Mouse (Mus musculus) T-helper 17 cell (primary cell): ENCODE data around the gene Aldh3b2.

ENCODE experiments used
- in situ Hi-C, 2 experiments: fragments of 300-600 bp; cut with MboI, MseI; formaldehyde crosslinking; loops; 1 replicate in 1 of 2; 2 replicates in 1 of 2; pipeline ENCODE4 v1.15.1; 2025; ENCODE audit warnings: high pct_unique_total_duplicates in 2 of 2

Aldh3b2 gene

GRCm38 (mm10) chr19:3986334-3986733 lies 14.2 kb downstream of the Aldh3b2 start, which contains the start of gene Acy3:
Gene Acy3, plus strand, starts transcription at chr19:3986570.
- in situ Hi-C loops, result no loop called here

DNA sequence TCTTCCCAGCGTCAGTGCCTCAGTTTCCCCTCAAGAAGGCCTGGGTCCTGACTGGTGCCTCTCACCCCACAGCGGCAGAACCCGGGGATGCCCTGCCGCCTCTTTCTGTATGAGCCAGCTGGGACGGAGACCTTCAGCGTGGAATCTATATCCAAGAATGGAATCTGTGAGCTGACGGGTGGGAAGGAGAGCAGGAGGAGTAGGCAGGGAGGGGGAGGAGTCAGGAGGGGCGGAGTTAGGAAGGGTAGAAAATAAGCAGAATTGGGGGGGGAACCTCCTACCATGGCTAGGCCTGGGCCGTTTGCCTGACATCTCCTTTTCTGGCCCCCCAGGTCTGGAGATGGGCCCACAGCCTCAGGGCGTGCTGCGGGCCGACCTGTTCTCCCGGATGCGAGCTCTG lies 15.9 kb downstream of the Aldh3b2 start:
- in situ Hi-C loops, result no loop called here

GRCm38 (mm10) chr19:3988750-3989149 lies 16.6 kb downstream of the Aldh3b2 start:
- in situ Hi-C loops, result no loop called here

DNA sequence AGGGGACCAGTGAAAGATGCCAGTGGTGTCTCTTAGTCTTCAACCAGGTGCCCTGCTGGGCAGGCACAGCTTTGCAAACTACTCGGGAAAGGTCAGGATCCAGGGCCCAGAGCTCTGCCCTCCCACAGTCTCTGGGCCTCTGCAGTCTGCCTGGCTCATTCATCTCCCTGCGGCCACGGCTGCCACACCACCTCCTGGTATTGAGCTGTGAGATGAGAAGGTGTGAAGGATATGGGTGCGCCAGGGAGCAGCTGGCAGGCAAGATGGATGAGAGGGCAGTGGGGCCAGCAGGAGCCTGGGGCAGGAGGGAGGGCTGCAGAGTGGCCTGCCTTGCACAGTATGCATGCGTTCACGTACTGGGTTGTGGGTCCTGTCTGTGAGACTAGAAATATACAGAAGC lies 18.7 kb downstream of the Aldh3b2 start:
- in situ Hi-C loops, result loop anchor here in 1 of 2 experiments (5.0 kb wide), 1 partner anchor 51 kb away; no protein-coding TSS in a partner anchor

- in situ Hi-C loops, result loop anchor here in 1 of 2 experiments (5.0 kb wide), 1 partner anchor 51 kb away; no protein-coding TSS in a partner anchor
Measured at GRCm38 (mm10) chr19:3991562-3991961, 19.4 kb downstream of the Aldh3b2 start.

GRCm38 (mm10) chr19:3991966-3992365 lies 19.8 kb downstream of the Aldh3b2 start:
- in situ Hi-C loops, result loop anchor here in 1 of 2 experiments (5.0 kb wide), 1 partner anchor 50 kb away; no protein-coding TSS in a partner anchor

- in situ Hi-C loops, result loop anchor here in 1 of 2 experiments (5.0 kb wide), 1 partner anchor 50 kb away; no protein-coding TSS in a partner anchor
Measured at GRCm38 (mm10) chr19:3992416-3992815, 20.3 kb downstream of the Aldh3b2 start, which contains the start of gene Tbx10. Gene Tbx10, plus strand, starts transcription at chr19:3992752.

DNA sequence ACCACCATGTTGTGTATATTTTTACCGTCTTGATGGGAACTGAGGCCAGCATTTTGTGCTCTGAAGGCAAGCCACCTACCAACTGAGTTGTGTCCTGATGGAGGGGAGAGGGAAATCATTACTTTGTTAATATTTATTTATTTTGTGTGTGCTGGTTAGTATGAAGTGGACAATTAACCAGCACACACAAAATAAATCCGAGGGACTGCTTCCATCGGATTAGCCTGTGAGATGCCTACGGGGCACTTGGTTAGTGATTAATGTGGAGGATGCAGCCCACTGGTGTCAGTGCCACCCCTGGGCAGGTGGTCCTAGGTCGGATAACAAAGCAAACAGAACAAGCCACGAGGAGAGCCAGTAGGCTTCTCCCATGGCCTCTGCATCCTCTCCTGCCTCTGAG lies 22.8 kb downstream of the Aldh3b2 start:
- in situ Hi-C loops, result loop anchor here in 1 of 2 experiments (5.0 kb wide), 1 partner anchor 47 kb away; no protein-coding TSS in a partner anchor

DNA sequence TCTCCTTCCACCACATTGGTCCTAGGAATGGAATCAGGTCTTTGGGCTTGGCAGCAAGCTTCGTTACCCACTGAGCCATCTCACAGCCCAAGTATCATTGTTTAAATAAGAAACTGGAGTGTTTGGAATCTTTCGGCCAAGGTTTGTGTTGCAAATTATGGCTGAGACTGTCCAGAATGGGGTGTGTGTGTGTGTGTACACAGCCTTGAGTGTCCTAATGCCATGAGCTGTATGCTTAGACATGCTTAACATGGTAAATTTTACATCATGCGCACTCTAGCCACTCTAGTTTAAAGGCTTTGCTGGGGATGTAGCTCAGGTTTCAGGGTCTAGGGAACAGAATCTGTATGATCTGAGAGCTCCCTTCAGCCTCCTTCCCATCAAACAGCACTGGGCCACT lies 23.4 kb downstream of the Aldh3b2 start:
- in situ Hi-C loops, result no loop called here

GRCm38 (mm10) chr19:3996106-3996505 lies 24.0 kb downstream of the Aldh3b2 start:
- in situ Hi-C loops, result no loop called here

- in situ Hi-C loops, result no loop called here
Measured at GRCm38 (mm10) chr19:3996747-3997146, 24.6 kb downstream of the Aldh3b2 start.

DNA sequence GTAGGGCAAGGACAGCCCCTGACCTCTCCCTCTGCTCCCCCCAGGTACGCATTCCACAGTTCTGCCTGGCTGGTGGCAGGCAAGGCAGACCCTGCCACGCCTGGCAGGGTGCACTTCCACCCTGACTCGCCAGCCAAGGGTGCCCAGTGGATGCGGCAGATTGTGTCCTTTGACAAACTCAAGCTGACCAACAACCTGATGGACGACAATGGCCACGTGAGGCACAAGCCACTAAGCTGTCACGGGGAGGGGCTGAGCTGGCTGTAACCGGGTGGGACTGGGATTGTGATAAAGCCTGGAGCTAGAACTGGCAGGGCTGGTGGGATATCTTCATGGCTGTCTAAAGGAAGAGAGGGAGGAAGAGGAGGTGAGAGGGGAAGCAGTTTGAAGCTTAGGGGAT lies 25.1 kb downstream of the Aldh3b2 start:
- in situ Hi-C loops, result no loop called here

DNA sequence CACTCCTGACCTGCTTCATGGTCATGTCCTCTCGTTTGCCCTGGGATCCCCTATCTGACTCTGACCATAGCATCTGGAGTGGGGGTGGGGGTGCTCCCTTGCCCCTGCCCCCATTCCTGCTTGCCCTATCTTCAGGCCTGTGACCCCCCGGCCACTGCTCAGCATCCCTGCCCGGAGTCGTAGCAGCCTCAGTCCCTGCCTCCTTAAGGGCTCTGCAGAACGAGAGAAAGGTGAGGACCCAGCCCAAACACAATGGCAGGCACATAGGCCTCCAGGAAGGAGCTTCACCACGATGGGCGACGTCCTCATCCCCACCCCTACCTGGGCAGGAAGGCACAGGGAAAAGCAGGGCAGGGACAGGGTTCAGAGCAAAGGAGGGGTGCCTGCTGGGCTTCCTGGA lies 26.2 kb downstream of the Aldh3b2 start:
- in situ Hi-C loops, result no loop called here

GRCm38 (mm10) chr19:3999121-3999730 lies 27.1 kb downstream of the Aldh3b2 start:
- in situ Hi-C loops, result no loop called here

- in situ Hi-C loops, result no loop called here
Measured at GRCm38 (mm10) chr19:4000119-4000900, 28.2 kb downstream of the Aldh3b2 start, which contains the start of the genes Nudt8 and Gm49405. Gene Nudt8, plus strand, starts transcription at chr19:4000580. Gene Gm49405, plus strand, starts transcription at chr19:4000626.

- in situ Hi-C loops, result no loop called here
Measured at GRCm38 (mm10) chr19:4000949-4001525, 28.9 kb downstream of the Aldh3b2 start.

DNA sequence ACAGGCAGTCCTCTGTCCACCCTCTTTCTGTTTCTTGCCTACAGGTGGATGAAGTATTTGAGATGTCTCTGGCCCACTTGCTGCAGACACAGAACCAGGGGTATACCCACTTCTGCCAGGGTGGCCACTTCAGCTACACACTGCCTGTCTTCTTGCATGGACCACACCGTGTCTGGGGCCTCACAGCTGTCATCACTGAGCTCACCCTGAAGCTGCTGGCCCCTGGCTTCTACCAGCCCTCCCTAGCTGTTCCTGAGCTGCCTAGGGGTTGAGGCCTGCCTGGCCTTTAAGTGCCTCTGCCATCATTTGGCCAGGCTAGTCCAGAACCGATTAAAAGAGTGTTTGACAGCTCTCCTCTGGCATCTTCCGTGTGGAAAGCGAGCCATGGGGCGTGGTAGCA lies 29.6 kb downstream of the Aldh3b2 start:
- in situ Hi-C loops, result no loop called here

DNA sequence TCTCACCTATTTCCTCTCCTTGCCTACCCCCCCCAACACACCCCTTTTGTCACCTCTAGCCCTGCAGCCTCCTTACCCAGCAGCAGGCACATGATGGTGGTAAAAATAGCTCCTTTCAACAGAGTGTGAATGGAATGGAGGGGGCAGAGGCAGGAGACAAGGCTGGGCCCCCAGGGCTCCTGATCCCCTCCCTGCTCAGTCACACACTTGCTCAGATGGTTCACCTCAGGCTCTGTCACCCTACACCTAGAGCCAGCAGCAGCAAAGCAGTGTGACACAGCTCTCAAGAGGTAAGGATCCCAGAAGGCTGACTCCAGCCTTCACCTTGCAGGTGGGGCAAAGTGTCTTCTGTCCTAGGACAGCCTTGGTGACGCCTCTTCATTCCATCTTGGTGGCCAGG lies 31.0 kb downstream of the Aldh3b2 start, which contains the start of gene Doc2g:
Doc2g (plus strand) TSS at position 202 of the 400 bp plus-strand sequence.
- in situ Hi-C loops, result no loop called here

GRCm38 (mm10) chr19:4003641-4004040 lies 31.5 kb downstream of the Aldh3b2 start:
- in situ Hi-C loops, result no loop called here

DNA sequence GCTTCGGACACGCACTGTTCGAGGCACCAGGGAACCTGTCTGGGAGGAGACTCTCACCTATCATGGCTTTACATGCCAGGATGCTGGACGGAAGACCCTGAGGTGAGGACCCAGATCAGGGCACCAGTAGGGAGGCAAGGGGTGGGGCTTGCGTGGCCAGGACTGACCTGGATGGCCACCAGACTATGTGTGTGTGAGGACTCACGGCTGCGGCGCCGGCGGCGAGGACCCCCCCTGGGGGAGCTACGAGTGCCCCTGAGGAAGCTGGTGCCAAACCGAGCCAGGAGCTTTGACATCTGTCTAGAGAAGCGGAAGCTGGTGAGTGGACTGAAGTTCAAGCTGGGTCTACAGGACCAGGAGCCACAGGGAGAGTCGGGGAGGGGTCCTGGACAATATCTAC lies 32.2 kb downstream of the Aldh3b2 start:
- in situ Hi-C loops, result no loop called here

DNA sequence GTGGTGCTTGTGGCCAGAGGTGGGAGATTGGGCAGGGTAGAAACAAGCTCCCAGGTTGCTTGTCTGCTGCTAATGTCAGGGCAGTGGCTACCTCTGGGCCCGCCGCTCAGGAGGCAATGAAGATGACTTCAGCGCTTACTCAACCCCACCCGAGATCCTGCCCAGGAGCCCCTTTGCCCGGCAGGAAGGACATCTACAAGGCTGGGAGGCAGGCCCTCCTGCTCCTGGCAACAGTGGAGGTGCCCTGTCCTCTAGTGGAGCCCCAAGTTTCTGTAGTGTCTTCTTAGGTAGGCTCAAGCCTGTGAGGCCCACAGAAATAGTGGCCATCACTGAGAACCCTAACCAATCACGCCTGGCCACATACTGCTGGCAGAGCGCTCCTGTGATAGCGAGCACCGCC lies 33.0 kb downstream of the Aldh3b2 start:
- in situ Hi-C loops, result no loop called here

DNA sequence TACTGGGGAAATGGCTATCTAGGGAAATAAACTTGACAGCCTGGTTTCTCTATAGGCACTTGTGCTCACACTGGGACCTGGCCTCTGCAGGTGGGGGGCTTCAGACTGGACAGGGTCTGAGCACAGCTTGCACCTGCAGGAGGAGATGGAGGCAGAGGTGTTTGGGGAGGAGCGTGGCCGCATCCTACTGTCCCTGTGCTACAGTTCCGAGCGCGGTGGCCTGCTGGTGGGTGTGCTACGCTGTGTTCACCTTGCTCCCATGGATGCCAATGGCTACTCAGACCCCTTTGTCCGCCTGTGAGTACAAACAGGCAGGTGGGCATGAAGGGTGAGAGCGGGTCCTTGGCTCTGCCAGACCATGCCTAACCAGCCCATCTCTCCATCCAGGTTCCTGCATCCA lies 33.8 kb downstream of the Aldh3b2 start:
- in situ Hi-C loops, result no loop called here
